Mouse (Mus musculus) spleen, adult 2 months (tissue): ENCODE measurements at regions not wholly inside any gene's neighbourhood (a gene's known extent, or its start where the extent isn't known, plus 50 kb on each side); places are given as distances from the start of the nearest gene placed in this dataset.

Source experiments
- DNase-seq, 2 experiments: peaks; one replicate each; pipeline versions ENCODE4 v3.0.0 to v3.0.0-alpha.2; 2012 to 2021; ENCODE audit warnings: low spot score in 2 of 2, low read depth in 1 of 2
- H3K27ac ChIP-seq: fragments of 200-500 bp; 2 replicates; pipeline ENCODE4 v1.5.1; 2012; ENCODE audit warnings: low read length, inconsistent platforms; ENCODE audit not compliant: insufficient read depth
- H3K27me3 ChIP-seq: fragments of 200-500 bp; 2 replicates; pipeline ENCODE4 v1.6.1; 2012; ENCODE audit warnings: mild to moderate bottlenecking, moderate library complexity, low read length, inconsistent platforms; ENCODE audit not compliant: control insufficient read depth, insufficient read depth
- H3K36me3 ChIP-seq: fragments of 200-500 bp; 2 replicates; pipeline ENCODE4 v1.6.1; 2012; ENCODE audit warnings: mild to moderate bottlenecking, low read length, inconsistent platforms; ENCODE audit not compliant: control insufficient read depth, insufficient read depth
- H3K4me1 ChIP-seq: fragments of 200-500 bp; 2 replicates; pipeline ENCODE4 v1.6.1; 2011; ENCODE audit warnings: inconsistent platforms; ENCODE audit not compliant: control insufficient read depth, insufficient read depth, insufficient read length
- H3K4me3 ChIP-seq: fragments of 200-500 bp; 2 replicates; pipeline ENCODE4 v1.5.1; 2011; ENCODE audit warnings: mild to moderate bottlenecking, inconsistent platforms; ENCODE audit not compliant: insufficient read depth, insufficient read length; ENCODE audit errors: extremely low read depth
- CTCF ChIP-seq: fragments of 200-500 bp; IDR thresholded peaks from 2 replicates; pipeline ENCODE4 v1.5.1; 2011; ENCODE audit warnings: mild to moderate bottlenecking, inconsistent platforms; ENCODE audit not compliant: insufficient read depth, insufficient read length, insufficient replicate concordance; ENCODE audit errors: extremely low read depth
- POLR2A ChIP-seq: fragments of 200-500 bp; IDR thresholded peaks from 2 replicates; pipeline ENCODE4 v1.6.1; 2011; ENCODE audit warnings: low read depth, low read length, inconsistent platforms
- WGBS: fragments of 180-500 bp; shearing (Covaris S2); methylation state at CpG from one replicate; pipeline ENCODE4 v1.1.7; 2018; 5-methylcytosine and 5-hydroxymethylcytosine counted together

- no peak for DNase-seq
- TF ChIP-seq POLR2A: no peak
- TF ChIP-seq CTCF: no peak
- Histone ChIP-seq H3K36me3 (no peaks in the 10 kb centered on the region), H3K27me3 (no peaks in the 10 kb centered on the region), H3K27ac (no peak overlapping the region), H3K4me3 (no peak overlapping the region), H3K4me1 (no peaks in the 10 kb centered on the region)
Measured at GRCm38 (mm10) chr19:54285481-54285880, 241.5 kb downstream of the Adra2a start.

DNA sequence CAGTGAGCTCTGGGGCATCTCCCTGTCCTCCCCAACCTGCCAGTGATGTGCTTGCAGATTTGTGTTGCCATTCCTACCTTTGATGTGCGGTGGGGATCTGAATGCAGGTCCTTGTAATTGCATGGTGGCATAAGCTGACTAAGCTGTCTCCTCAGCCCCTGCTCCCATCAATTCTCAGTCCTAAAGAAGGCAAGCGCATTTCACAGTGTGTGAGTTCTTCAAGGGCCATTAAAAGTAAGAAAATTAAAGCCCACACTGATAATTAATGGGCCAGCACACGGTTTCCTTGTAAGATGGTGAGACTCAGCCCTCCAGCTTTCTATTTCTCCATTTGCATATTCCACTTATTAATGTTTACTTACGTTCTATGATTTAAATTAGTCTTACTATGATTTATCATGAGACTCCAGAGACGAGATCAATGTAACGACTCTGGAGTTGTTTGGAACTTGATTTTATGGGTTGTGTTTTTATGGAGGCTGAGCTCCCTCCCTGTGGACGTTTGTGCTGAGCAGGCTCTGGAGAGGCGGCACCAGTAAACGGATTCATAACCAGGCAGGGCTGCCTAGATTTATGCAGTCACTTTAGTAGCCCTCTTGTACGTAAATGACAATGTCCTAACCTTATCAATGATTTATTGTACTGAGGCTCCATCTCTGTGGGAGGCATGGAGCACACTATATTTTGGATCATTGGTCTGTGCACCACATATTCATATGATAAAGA, 253.9 kb downstream of the Adra2a start:
- no peaks in the 10 kb centered on the region for H3K4me1 ChIP-seq
- H3K27me3 ChIP-seq: no peaks in the 10 kb centered on the region
- no peak for DNase-seq
- H3K27ac ChIP-seq: no peak overlapping the region
- H3K36me3 ChIP-seq: no peaks in the 10 kb centered on the region
- H3K4me3 ChIP-seq: no peak overlapping the region
- WGBS: 83% methylated on average over 10 of the region's 10 CpGs
- TF ChIP-seq CTCF (no peak), POLR2A (no peak)

DNA sequence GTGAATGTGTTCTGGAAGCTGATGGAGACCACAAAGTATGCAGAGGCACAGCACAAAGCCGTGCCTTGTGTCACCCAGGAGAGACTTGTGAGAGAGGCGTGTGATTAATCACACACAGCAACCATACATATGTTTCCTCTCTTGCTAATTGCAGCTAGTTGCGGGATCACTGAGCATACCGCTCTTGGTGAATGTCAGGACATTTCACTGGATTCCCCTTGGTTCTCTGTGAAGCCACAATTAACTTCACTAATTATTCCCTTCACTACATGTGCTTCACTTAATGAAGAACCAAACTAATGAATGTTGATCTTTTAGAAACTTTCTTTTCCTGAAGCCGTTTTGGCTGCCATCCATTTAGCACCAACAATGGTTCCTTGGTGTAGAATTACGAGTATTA, 267.3 kb downstream of the Adra2a start:
- Histone ChIP-seq H3K27me3 (no peaks in the 10 kb centered on the region), H3K27ac (no peak overlapping the region), H3K36me3 (no peaks in the 10 kb centered on the region), H3K4me1 (no peaks in the 10 kb centered on the region), H3K4me3 (no peak overlapping the region)
- 83% methylated on average over 6 of the region's 6 CpGs for WGBS
- TF ChIP-seq CTCF (no peak), POLR2A (no peak)
- no peak for DNase-seq

- Histone ChIP-seq H3K4me3 (no peak overlapping the region), H3K27ac (no peak overlapping the region), H3K4me1 (no peaks in the 10 kb centered on the region), H3K36me3 (no peaks in the 10 kb centered on the region), H3K27me3 (no peaks in the 10 kb centered on the region)
- DNase-seq: no peak
- 83% methylated on average over 1 of the region's 1 CpGs for WGBS
- TF ChIP-seq CTCF (no peak), POLR2A (no peak)
Measured at GRCm38 (mm10) chr19:54311723-54312122, 267.8 kb downstream of the Adra2a start.

DNA sequence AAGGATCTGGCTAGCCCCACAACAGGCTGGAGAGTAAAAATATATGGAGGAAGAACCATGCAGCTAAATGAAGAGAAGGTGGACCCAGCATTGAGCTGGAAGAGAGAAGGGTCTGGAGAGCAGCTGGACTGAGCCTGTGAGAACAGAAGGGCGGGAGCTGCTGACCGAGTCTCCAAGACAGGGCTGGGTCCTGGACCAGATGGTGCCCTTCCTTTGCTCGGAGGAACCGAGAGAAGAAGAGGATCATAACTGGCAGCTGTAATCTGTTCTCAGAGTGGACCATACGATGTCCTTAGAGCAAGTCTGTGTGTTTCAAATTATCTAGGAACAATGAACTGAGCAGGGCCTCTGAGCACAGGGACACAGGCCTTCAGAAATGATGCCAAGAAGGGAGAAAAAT, 279.3 kb downstream of the Adra2a start:
- H3K27me3 ChIP-seq: no peaks in the 10 kb centered on the region
- no peak for DNase-seq
- H3K27ac ChIP-seq: no peak overlapping the region
- TF ChIP-seq CTCF: no peak
- no peak for TF ChIP-seq POLR2A
- H3K36me3 ChIP-seq: no peaks in the 10 kb centered on the region
- WGBS: 80% methylated on average over 5 of the region's 5 CpGs
- H3K4me3 ChIP-seq: no peak overlapping the region
- H3K4me1 ChIP-seq: no peaks in the 10 kb centered on the region

DNA sequence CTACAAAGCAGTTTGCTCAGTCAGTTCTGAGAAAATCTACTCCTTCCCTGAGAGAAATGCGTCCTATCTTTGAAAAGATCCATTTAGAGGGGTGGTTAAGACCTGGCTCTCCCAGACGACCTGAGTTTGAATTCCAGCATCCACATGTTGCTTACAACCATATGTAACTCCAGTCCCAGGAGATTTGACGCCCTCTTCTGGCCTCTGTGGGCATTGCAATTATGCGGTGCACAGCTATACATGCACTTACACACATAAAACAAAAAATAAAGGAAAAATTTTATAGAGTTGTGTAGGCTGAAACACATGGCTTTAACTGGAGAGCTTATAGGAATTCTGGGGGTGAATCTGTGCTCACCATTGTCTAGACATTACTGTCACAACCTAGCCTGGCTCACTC, 281.0 kb downstream of the Adra2a start:
- H3K36me3 ChIP-seq: no peaks in the 10 kb centered on the region
- TF ChIP-seq CTCF: no peak
- no peak for TF ChIP-seq POLR2A
- DNase-seq: no peak
- no peaks in the 10 kb centered on the region for H3K4me1 ChIP-seq
- H3K27me3 ChIP-seq: no peaks in the 10 kb centered on the region
- 62% methylated on average over 4 of the region's 4 CpGs for WGBS
- no peak overlapping the region for H3K27ac ChIP-seq
- no peak overlapping the region for H3K4me3 ChIP-seq

DNA sequence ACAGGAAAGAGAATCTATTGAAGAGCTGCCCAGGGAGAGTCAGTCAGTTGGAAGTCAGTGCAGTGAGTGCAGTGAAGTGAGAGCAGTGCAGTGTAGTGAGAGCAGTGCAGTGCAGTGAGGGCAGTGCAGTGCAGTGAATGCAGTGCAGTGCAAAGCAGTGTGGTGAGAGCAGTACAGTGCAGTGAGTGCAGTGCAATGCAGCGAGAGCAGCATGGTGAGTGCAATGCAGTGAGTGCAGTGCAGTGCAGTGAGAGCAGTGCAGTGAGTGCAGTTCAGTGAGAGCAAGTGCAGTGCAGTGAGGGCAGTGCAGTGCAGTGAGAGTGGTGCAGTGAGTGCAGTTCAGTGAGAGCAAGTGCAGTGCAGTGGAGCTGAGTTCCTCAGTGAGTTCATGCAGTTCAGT, 288.2 kb downstream of the Adra2a start:
- Histone ChIP-seq H3K4me3 (no peak overlapping the region), H3K36me3 (no peaks in the 10 kb centered on the region), H3K27me3 (no peaks in the 10 kb centered on the region), H3K27ac (no peak overlapping the region), H3K4me1 (no peaks in the 10 kb centered on the region)
- no peak for DNase-seq
- no peak for TF ChIP-seq CTCF
- TF ChIP-seq POLR2A: no peak
- 71% methylated on average over 1 of the region's 1 CpGs for WGBS
